In the genomic region with DNA sequence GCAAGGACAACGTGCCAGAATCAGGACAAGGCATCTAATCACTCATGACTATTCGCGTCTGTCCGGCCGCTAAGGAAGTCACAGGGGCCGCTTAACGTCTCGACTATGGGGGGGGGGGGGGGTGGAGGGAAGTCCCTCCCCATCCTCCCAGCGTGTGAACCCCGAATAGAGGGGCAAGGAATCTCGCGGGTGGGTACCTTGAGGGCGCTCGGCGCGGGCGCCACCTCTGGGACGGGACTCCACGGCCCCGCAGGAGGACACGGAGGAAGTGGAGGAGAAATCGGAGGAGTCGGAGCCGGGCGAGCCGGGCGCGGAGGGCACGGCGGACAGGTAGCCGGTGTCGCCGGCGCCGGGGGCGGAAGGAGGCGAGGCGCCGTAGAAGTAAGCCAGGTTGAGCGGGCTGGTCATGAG, we compare ENCODE assay signal across 7 mouse cellular contexts. TPM values are rescaled to one million over a fixed set of nuclear protein-coding genes. Genes with fewer than 3 reads are reported as not detected.
A peak's percentile ranks its signal among the peaks of the same experiment; 100 is the strongest.
DNase-seq lines count a peak whose midpoint lies in the region; ATAC-seq and TF ChIP-seq lines count a peak whose summit lies in the region.

No protein-coding gene starts in this region.

- no peaks in the 10 kb centered on the region for H3K9me3 ChIP-seq in embryonic facial prominence, embryonic 13.5 days
- H3K9me3 ChIP-seq in hindbrain, embryonic 12.5 days (replicated peaks): no peaks in the 10 kb centered on the region
- H3K9me3 ChIP-seq in liver, embryonic 11.5 days (ENCODE audit: control insufficient read depth, low read length): no peaks in the 10 kb centered on the region
- no peaks in the 10 kb centered on the region for H3K9me3 ChIP-seq in neural tube, embryonic 13.5 days

- DNase-seq in thymus, adult 2 months: peak; percentile 50
- no peak for DNase-seq in thymus, postnatal 36 days
- DNase-seq in liver, embryonic 11.5 days (ENCODE audit: low spot score): no peak
- DNase-seq in left cerebral cortex, adult 18-20 months (ENCODE audit: low spot score in 2 of 2): no peak

- H3K27ac ChIP-seq in thymus, adult 2 months (ENCODE audit: control insufficient read depth, insufficient read depth, low read length): peak overlapping the region; percentile 91
- peak overlapping the region; percentile 89 for H3K27ac ChIP-seq in embryonic facial prominence, embryonic 13.5 days
- H3K27ac ChIP-seq in hindbrain, embryonic 12.5 days: peak overlapping the region; percentile 52; the same call in 1 of the 2 replicates
- H3K27ac ChIP-seq in liver, embryonic 11.5 days (ENCODE audit: low read depth, low read length): peak overlapping the region; percentile 64; the same call in 1 of the 2 replicates
- peak overlapping the region; percentile 67 for H3K27ac ChIP-seq in neural tube, embryonic 13.5 days (replicated peaks)

- no peak for ATAC-seq in embryonic facial prominence, embryonic 13.5 days (ENCODE audit: insufficient number of reproducible peaks, insufficient read depth, low FRiP score, low TSS enrichment, low read depth)
- ATAC-seq in hindbrain, embryonic 12.5 days (ENCODE audit: low FRiP score): no peak; the same call in none of the 2 replicates
- ATAC-seq in liver, embryonic 11.5 days (replicated peaks; ENCODE audit: low FRiP score): peak; percentile 4; the same call in 1 of the 2 replicates
- peak; percentile 67 for ATAC-seq in neural tube, embryonic 13.5 days (ENCODE audit: low read depth)

- H3K9ac ChIP-seq in embryonic facial prominence, embryonic 13.5 days: peak overlapping the region; percentile 87
- H3K9ac ChIP-seq in hindbrain, embryonic 12.5 days: peak overlapping the region; percentile 77
- peak overlapping the region; percentile 78 for H3K9ac ChIP-seq in liver, embryonic 11.5 days (ENCODE audit: low read depth, low read length)
- H3K9ac ChIP-seq in neural tube, embryonic 13.5 days: peak overlapping the region; percentile 82

- peaks cover 14% of the 10 kb centered on the region for H3K4me1 ChIP-seq in thymus, adult 2 months (replicated peaks; ENCODE audit: control insufficient read depth, insufficient read depth, low read length)
- H3K4me1 ChIP-seq in embryonic facial prominence, embryonic 13.5 days: peaks cover 32% of the 10 kb centered on the region
- H3K4me1 ChIP-seq in hindbrain, embryonic 12.5 days: peaks cover 20% of the 10 kb centered on the region
- peaks cover 14% of the 10 kb centered on the region for H3K4me1 ChIP-seq in liver, embryonic 11.5 days (replicated peaks; ENCODE audit: control insufficient read depth, insufficient read depth, low read length)
- peaks cover 30% of the 10 kb centered on the region for H3K4me1 ChIP-seq in neural tube, embryonic 13.5 days (replicated peaks)

- no peaks in the 10 kb centered on the region for H3K27me3 ChIP-seq in thymus, adult 2 months (ENCODE audit: control insufficient read depth, insufficient read depth, low read length)
- H3K27me3 ChIP-seq in embryonic facial prominence, embryonic 13.5 days: no peaks in the 10 kb centered on the region
- H3K27me3 ChIP-seq in hindbrain, embryonic 12.5 days: peaks cover 7% of the 10 kb centered on the region
- no peaks in the 10 kb centered on the region for H3K27me3 ChIP-seq in liver, embryonic 11.5 days (replicated peaks; ENCODE audit: control insufficient read depth, insufficient read depth, low read length)
- H3K27me3 ChIP-seq in neural tube, embryonic 13.5 days: peaks cover 21% of the 10 kb centered on the region

- H3K36me3 ChIP-seq in thymus, adult 2 months (ENCODE audit: control insufficient read depth, insufficient read depth, low read length): peaks cover 22% of the 10 kb centered on the region
- H3K36me3 ChIP-seq in embryonic facial prominence, embryonic 13.5 days: peaks cover 17% of the 10 kb centered on the region
- peaks cover 13% of the 10 kb centered on the region for H3K36me3 ChIP-seq in hindbrain, embryonic 12.5 days
- H3K36me3 ChIP-seq in liver, embryonic 11.5 days (ENCODE audit: control insufficient read depth, insufficient read depth, low read length): peaks cover 5% of the 10 kb centered on the region; the same call in 1 of the 2 replicates
- H3K36me3 ChIP-seq in neural tube, embryonic 13.5 days: peaks cover 13% of the 10 kb centered on the region

- H3K4me3 ChIP-seq in thymus, adult 2 months (ENCODE audit: control insufficient read depth, insufficient read depth, low read length): peak overlapping the region; percentile 95
- H3K4me3 ChIP-seq in embryonic facial prominence, embryonic 13.5 days: peak overlapping the region; percentile 86
- peak overlapping the region; percentile 76 for H3K4me3 ChIP-seq in hindbrain, embryonic 12.5 days
- H3K4me3 ChIP-seq in liver, embryonic 11.5 days (ENCODE audit: low read depth, low read length): peak overlapping the region; percentile 86
- H3K4me3 ChIP-seq in neural tube, embryonic 13.5 days: peak overlapping the region; percentile 84

- peak overlapping the region; percentile 72 for H3K4me2 ChIP-seq in embryonic facial prominence, embryonic 13.5 days
- H3K4me2 ChIP-seq in hindbrain, embryonic 12.5 days (replicated peaks): peak overlapping the region; percentile 97
- H3K4me2 ChIP-seq in liver, embryonic 11.5 days: peak overlapping the region; percentile 97
- H3K4me2 ChIP-seq in neural tube, embryonic 13.5 days: peak overlapping the region; percentile 93

- no peak for TF ChIP-seq POLR2A in thymus, adult 2 months (IDR thresholded peaks at IDR 0.05; ENCODE audit: control insufficient read depth, extremely low read depth, insufficient read depth, low read length, poor library complexity)

- TF ChIP-seq CTCF in thymus, adult 2 months (IDR thresholded peaks at IDR 0.05; ENCODE audit: borderline replicate concordance, control insufficient read depth, extremely low read depth, insufficient read depth, low read length, poor library complexity): 0 out of 2 replicates have a peak, but pooled peaks have one; percentile 5

- WGBS in thymus, adult 2 months: 1% methylated on average over 40 of the region's 40 CpGs
- WGBS in embryonic facial prominence, embryonic 13.5 days: 0% methylated on average over 40 of the region's 40 CpGs
- WGBS in hindbrain, embryonic 12.5 days: 0% methylated on average over 26 of the region's 40 CpGs
- WGBS in liver, embryonic 11.5 days: under 1% methylated on average over 39 of the region's 40 CpGs
- WGBS in neural tube, embryonic 13.5 days: 0% methylated on average over 34 of the region's 40 CpGs

RNA-seq across cellular contexts. Expression of gene Nfkbiz, which starts 17.1 kb away (rescaled TPM):
- 21.1 and 21.3 TPM in 2 replicates for polyA plus RNA-seq in thymus, adult 2 months (2012; rRNA removed)
- polyA plus RNA-seq in embryonic facial prominence, embryonic 13.5 days (2015; fragmentation: Nextera tagmentation; extraction: Ambion mirVana): 5.3 and 5.5 TPM in 2 replicates
- 1.4 and 1.8 TPM in 2 replicates for polyA plus RNA-seq in hindbrain, embryonic 12.5 days (2016; fragmentation: Nextera tagmentation; extraction: Ambion mirVana)
- 4.5 and 4.6 TPM in 2 replicates for polyA plus RNA-seq in liver, embryonic 11.5 days (2014; fragmentation: Nextera tagmentation; extraction: Ambion mirVana)
- 1.7 and 2.2 TPM in 2 replicates for polyA plus RNA-seq in neural tube, embryonic 13.5 days (2015; fragmentation: Nextera tagmentation; extraction: Ambion mirVana)
- total RNA-seq in left cerebral cortex, adult 18-20 months (2021): 1 to 10 TPM; 4.4 to 5.2 TPM

Comparison
In these comparisons a context has a peak if more than half of its experiments do, and no peak if none do; other contexts are left out.
1. ATAC-seq: peak in liver, embryonic 11.5 days (single experiment) and neural tube, embryonic 13.5 days (single experiment); none in embryonic facial prominence, embryonic 13.5 days (single experiment) and hindbrain, embryonic 12.5 days (single experiment).
2. Peak in every context shown above with its lines, with median percentiles within 50 percentile points of each other: H3K27ac ChIP-seq, H3K4me3 ChIP-seq, H3K4me2 ChIP-seq and H3K9ac ChIP-seq.